Mouse (Mus musculus) urinary bladder, postnatal 4 days (tissue): ENCODE results near the gene Npy2r.

Experiments
- DNase-seq, 2 experiments: peaks; one replicate each; pipeline ENCODE4 v3.0.0; 2021 to 2022; ENCODE audit warnings: low spot score in 2 of 2

The Npy2r gene

DNA sequence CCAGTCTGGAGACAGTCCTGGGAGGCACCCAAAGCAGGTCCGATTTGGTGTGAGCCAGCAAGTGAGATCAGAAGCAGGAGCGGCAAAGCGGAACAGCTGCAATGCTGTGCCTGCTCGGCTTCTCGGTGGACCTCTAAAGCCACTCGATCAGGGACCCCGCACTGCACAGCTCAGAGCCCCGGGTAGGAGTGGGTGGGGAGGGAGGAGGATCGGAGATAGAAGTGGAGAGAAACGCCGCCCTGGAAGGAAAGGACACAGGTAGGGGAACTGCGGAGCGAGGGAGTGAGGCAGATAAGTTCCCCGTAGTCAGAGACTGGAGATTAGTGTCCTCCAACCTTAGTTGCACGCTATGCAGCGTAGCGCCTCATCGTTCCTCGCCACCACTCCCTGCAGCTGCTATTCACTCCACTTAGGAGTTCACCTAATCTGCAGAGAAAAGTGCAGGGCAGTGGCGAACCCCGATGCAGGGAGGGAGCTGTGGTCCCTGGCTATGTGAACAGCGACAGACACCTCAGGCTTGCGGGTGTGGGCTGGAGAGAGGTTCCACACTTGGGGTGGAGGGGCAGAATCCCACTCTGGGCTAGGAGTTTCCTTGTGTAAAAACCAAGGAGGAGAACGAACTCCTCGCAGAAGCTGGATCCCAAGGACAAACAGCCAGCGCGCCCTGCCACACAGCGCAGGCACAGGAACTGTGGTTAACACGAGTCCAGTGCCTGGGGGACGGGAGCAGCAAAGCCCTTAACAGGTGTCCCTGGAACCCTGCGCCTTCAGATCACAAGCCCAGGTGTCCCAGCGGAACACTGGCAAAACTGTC is at the start of gene Npy2r:
TSS of gene Npy2r (minus strand) at position 177 of the 814 bp plus-strand sequence.
- DNase-seq: no peak

DNA sequence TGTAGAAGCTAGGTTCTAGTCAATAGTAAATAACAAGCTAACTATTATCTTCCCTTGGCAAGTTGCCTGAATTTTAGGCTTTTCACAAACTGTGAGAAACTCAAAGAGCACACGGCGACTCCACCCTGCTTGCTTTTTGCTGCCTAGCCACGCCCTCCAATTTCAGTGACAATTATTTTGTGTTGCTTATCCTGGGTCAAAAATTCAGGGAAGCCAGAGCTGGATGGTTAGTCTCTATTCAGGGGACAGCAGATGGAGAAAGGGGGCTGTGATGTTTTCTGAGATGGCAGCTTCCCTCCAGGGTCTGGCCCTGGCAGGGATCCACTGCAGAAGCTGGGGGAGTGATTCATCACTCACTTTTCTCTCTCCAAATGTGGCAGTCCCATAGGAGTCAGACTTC is 9.9 kb upstream of the Npy2r start:
- DNase-seq: no peak

DNA sequence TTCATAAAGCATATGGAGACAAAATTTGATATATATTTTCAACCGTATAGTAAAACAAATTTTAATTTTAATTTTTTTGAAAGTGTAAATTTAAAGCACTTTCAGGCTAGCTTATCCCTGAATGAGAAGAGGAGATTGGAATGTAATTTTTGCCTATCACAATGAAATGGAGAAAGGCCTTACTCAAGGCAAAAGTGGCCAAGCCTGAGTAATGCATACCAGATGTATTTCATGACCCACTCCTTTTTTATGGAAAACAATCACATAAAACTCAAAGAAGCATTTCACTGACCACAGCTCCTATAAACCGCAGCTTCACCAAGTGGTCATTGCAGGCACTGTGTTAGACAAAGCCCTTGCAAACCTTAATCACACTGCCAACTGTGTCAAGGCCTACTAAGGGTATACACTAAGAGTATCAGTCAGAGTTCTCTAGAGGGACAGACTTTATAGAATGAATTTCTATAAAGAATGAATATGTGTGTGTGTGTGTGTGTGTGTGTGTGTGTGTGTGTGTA is 8.5 kb upstream of the Npy2r start:
- no peak for DNase-seq

DNA sequence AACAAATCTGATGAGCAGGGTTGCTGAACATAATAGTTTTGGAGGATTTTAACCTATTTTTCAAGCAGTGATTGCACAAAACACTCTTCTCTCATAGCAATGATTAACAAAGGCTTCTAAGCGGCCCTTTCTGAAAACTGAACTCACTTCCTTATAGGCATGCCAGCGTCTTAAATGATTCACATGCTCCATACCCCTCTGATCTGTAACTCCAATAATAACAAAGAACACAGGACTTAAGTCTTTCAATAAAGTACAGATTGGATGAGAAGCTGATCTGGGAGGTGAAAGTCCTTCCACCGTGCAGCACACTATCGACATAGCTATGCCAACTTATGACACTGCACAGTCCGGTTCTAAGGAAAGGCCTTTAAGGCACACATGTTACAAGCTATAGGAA is 2.0 kb upstream of the Npy2r start:
- DNase-seq: no peak

DNA sequence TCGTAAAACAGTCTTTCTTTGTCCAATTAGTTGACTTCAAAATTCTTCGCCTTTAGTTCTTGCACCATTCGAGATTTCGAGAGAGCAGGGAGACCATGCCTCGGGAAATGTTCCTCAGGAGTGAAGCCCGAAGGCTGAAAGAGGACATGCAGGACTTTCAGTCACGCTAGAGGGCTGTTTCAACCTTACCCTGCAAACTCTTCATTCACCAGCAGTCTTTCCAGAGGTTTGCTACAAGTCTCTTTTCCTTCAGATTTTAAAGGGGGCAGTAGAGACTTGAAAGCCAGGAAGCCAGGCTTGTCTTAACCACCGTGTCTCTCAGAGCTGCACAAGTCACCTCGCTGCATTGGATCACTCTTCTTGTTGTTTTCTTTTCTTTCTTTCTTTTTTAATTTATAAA is 869 bp upstream of the Npy2r start:
- DNase-seq: no peak

DNA sequence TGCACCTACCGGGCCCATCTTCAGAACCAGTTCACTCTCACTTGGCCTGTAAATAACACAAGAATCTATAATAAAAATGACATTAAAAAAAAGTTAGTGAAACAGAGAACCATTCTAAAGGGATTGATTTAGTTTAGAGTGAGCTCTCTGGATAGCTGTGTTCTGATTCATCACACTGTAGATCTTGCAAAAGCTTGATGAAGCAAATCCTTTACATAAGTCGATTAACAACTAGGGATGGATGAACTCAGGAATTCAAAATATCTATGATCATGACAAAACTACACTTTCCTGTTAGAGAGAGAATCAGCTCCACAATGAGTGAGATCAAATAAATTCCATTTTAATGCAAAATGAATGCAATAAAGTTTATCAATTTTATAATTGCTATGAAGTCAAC is 6.4 kb downstream of the Npy2r start:
- DNase-seq: no peak

DNA sequence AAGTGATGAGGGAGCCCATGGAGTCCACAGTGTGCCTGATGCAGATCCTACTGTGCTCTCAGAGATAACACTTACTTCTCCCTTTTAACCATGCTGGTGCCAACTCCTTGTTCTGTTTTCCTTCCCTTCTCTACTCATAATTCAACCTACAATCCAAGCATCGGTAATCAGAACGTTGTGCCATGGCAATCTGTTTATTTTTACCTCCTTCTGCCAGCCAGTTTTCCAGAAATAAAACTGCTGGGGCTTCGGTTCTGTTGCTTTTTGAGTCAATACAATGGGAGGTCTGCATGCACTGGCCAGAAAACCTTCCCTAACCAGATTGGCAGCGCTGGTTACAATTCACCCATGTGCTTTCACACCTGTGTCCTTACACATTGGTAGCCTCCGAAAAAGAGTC is 7.9 kb downstream of the Npy2r start:
- no peak for DNase-seq

DNA sequence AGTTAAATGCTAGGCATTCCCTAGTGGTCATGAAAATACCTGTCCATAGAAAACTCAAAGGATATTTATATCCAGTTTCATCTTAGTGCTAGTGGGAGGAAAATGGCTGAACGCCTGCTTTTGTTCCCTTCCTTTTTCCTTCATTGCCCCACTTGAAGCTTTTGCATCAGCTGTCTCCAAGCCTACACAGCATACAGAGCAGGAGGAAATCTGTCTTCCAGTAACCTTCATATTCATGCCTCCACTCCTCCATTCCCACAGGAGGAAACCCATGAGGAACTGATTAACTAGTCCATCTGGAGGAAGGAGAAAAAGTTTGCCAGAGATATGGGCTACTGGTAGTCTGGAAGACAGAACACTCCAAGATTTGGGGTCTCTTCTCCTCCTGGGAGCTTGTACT is 23.1 kb downstream of the Npy2r start:
- no peak for DNase-seq

DNA sequence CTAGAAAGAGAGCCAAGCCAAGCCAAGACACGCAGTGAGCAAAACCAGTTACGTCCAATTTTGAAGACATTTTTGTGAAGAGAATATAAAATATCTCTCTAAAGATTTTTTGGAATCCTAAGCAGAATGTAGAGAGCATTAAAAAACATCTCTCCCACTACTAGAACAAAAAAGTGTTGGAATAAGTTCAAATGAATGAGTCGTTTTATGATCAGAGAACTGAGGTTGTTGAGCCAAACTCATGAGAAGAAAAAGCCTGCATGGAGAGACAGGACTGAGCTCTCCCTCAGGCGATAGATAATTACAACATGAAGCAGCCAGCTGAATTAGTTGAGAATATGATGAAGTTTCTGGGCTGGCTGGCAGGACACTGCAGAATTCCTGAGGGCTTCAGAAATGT is 49.9 kb downstream of the Npy2r start:
- no peak for DNase-seq
